Mouse (Mus musculus) small intestine, adult 2 months (tissue): Measurements from ENCODE around the gene Wbp1.

ENCODE experiments used
- CTCF ChIP-seq: fragments of 200-500 bp; IDR thresholded peaks from 2 replicates; pipeline ENCODE4 v1.5.1; 2012; ENCODE audit warnings: low read depth, mild to moderate bottlenecking, control low read depth, inconsistent platforms, low read length, moderate library complexity, mixed read lengths; ENCODE audit not compliant: insufficient replicate concordance, insufficient read length; ENCODE audit errors: extremely low read depth
- POLR2A ChIP-seq: fragments of 200-500 bp; IDR thresholded peaks from 2 replicates; pipeline ENCODE4 v1.6.1; 2012; ENCODE audit warnings: low read depth, mild to moderate bottlenecking, control low read depth, inconsistent platforms, low read length, moderate library complexity

DNA sequence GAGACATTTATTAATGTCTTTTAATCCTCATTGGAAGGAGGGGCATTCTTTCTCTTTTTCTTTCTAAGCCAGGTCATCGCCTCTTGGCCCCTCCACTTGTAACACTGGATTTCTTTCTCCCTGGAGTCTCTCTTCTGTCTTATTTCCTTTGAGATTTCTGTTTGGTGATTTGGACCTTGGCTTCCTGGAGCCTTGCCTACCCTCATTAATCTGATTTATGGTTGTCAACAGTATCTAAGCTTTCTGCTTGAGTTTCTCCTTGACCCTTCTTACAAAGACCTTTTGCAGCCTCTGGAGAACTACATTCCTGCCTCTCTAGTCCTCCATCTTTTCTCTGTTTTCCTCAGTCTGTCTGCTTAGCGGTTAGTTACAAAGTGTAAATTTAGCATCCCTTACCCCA lies 22.9 kb downstream of the Wbp1 start:
- TF ChIP-seq CTCF (no peak), POLR2A (no peak)
